Comparison of ENCODE assay signal across 9 mouse cellular contexts in the genomic region with DNA sequence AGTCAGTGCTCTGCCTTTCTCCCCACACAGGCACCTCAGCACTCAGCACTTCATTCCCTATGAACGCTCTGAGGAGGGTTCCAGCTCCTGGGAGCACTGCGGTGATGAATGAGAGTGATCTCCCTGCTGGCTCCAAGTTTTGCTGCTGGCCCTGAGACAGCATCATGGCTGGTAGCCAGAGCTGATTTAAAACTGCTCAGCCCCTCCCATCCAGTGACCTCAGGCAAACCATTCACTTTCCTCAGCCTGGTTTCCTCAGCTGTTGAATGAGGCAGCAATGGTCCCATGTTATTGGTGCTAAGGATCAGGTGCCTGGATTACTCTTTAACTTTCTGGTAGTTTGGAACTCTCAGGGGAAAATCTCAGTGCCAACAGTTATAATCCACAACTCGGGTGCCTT. TPM values are rescaled to one million over a fixed set of nuclear protein-coding genes. Genes with fewer than 3 reads are reported as not detected.
A peak's percentile ranks its signal among the peaks of the same experiment; 100 is the strongest.
DNase-seq lines count a peak whose midpoint lies in the region; ATAC-seq and TF ChIP-seq lines count a peak whose summit lies in the region.
"Had no signal": no experiment of that assay in that cellular context is flagged by ENCODE, and none has a peak within 500 bp of the region (broad histone marks: within the 10 kb centered on the region; RNA-seq: fewer than 3 reads in every experiment).

Chrna4 (minus strand) TSS at position 110 of the 400 bp plus-strand sequence.

- no peak for DNase-seq in forebrain, embryonic 10.5 days (ENCODE audit: extremely low spot score, low spot score)
- peak; percentile 70 for DNase-seq in retina, postnatal 1 day
- no peak for DNase-seq in retina, embryonic 14.5 days (ENCODE audit: low spot score)
- DNase-seq in kidney, postnatal 36 days: peak; percentile 79 to 86
- DNase-seq in midbrain, postnatal 0 days (ENCODE audit: low spot score): peak; percentile 67
- DNase-seq in thymus, adult 18-20 months: no peak
- no peak for DNase-seq in gastrocnemius, adult 8-10 months (ENCODE audit: low spot score in 2 of 2)

- no peak for TF ChIP-seq CTCF in midbrain, postnatal 0 days (IDR thresholded peaks at IDR 0.05)

- no peak within 1 kb of the TSS for H3K9ac ChIP-seq in forebrain, embryonic 16.5 days (replicated peaks; ENCODE audit: low read depth, low read length)
- no peak within 1 kb of the TSS for H3K9ac ChIP-seq in midbrain, postnatal 0 days (replicated peaks; ENCODE audit: low read length, poor library complexity, severe bottlenecking)
- H3K9ac ChIP-seq: limb, embryonic 13.5 days had no signal

- peak within 1 kb of the TSS; percentile 75 for H3K27ac ChIP-seq in forebrain, embryonic 10.5 days
- no peak within 1 kb of the TSS for H3K27ac ChIP-seq in forebrain, embryonic 16.5 days (ENCODE audit: low read length)
- H3K27ac ChIP-seq in midbrain, postnatal 0 days (ENCODE audit: low read depth, low read length): no peak within 1 kb of the TSS
- H3K27ac ChIP-seq: limb, embryonic 13.5 days had no signal

- no peak within 1 kb of the TSS for H3K4me2 ChIP-seq in forebrain, embryonic 16.5 days (ENCODE audit: low read length)
- no peak within 1 kb of the TSS for H3K4me2 ChIP-seq in midbrain, postnatal 0 days (ENCODE audit: low read depth, low read length, poor library complexity, severe bottlenecking)
- H3K4me2 ChIP-seq: limb, embryonic 13.5 days had no signal

- no peak for ATAC-seq in forebrain, embryonic 16.5 days
- ATAC-seq in midbrain, postnatal 0 days (ENCODE audit: low FRiP score): no peak

- H3K9me3 ChIP-seq in forebrain, embryonic 10.5 days: no peaks in the 10 kb centered on the region
- no peaks in the 10 kb centered on the region for H3K9me3 ChIP-seq in forebrain, embryonic 16.5 days (ENCODE audit: control insufficient read depth, low read length)
- H3K9me3 ChIP-seq in midbrain, postnatal 0 days (ENCODE audit: low read length): no peaks in the 10 kb centered on the region
- H3K9me3 ChIP-seq: limb, embryonic 13.5 days had no signal

- no peaks in the 10 kb centered on the region for H3K36me3 ChIP-seq in forebrain, embryonic 10.5 days (replicated peaks)
- no peaks in the 10 kb centered on the region for H3K36me3 ChIP-seq in forebrain, embryonic 16.5 days (ENCODE audit: control insufficient read depth, insufficient read depth)
- no peaks in the 10 kb centered on the region for H3K36me3 ChIP-seq in midbrain, postnatal 0 days (ENCODE audit: insufficient read depth, low read length)
- H3K36me3 ChIP-seq: limb, embryonic 13.5 days had no signal

- H3K4me3 ChIP-seq in forebrain, embryonic 10.5 days: no peak within 1 kb of the TSS
- H3K4me3 ChIP-seq in forebrain, embryonic 16.5 days (replicated peaks; ENCODE audit: low read length): no peak within 1 kb of the TSS
- no peak within 1 kb of the TSS for H3K4me3 ChIP-seq in midbrain, postnatal 0 days (ENCODE audit: low read depth, low read length)
- H3K4me3 ChIP-seq: limb, embryonic 13.5 days had no signal

- WGBS in forebrain, embryonic 10.5 days: 44% methylated on average over 3 of the region's 3 CpGs
- 29% methylated on average over 3 of the region's 3 CpGs for WGBS in forebrain, embryonic 16.5 days
- 35% methylated on average over 3 of the region's 3 CpGs for WGBS in midbrain, postnatal 0 days

- peaks cover 51% of the 10 kb centered on the region for H3K27me3 ChIP-seq in forebrain, embryonic 10.5 days (ENCODE audit: poor library complexity, severe bottlenecking)
- peaks cover 13% of the 10 kb centered on the region for H3K27me3 ChIP-seq in forebrain, embryonic 16.5 days (replicated peaks; ENCODE audit: control insufficient read depth, insufficient read depth, low read length)
- H3K27me3 ChIP-seq in midbrain, postnatal 0 days (ENCODE audit: insufficient read depth, low read length): no peaks in the 10 kb centered on the region

- H3K4me1 ChIP-seq in forebrain, embryonic 10.5 days: peaks cover 59% of the 10 kb centered on the region
- H3K4me1 ChIP-seq in forebrain, embryonic 16.5 days (replicated peaks; ENCODE audit: control insufficient read depth, insufficient read depth, low read length): peaks cover 30% of the 10 kb centered on the region
- peaks cover 8% of the 10 kb centered on the region; the same call in 1 of the 2 replicates for H3K4me1 ChIP-seq in midbrain, postnatal 0 days (ENCODE audit: insufficient read depth, low read length)

RNA-seq across cellular contexts. Expression of gene Chrna4, which starts in this region (rescaled TPM):
- polyA plus RNA-seq in forebrain, embryonic 10.5 days (2016; fragmentation: Nextera tagmentation; extraction: Ambion mirVana): 5.7 and 5.8 TPM in 2 replicates
- polyA plus RNA-seq in forebrain, embryonic 16.5 days (2015; fragmentation: Nextera tagmentation; extraction: Ambion mirVana): 6.9 and 9.9 TPM in 2 replicates
- total RNA-seq in midbrain, postnatal 0 days (2014; rRNA removed): 53.9 and 58.7 TPM in 2 replicates
- polyA plus RNA-seq in midbrain, postnatal 0 days (2015; fragmentation: Nextera tagmentation; extraction: Ambion mirVana): 43.6 and 47.8 TPM in 2 replicates
- under 1 TPM in 2 of 4 experiments, not detected in 2; 0.09 to 0.15 TPM for total RNA-seq in gastrocnemius, adult 8-10 months (2022)

Comparison
In these comparisons a context has a peak if more than half of its experiments do, and no peak if none do; other contexts are left out.
1. RNA of gene Chrna4 (total RNA-seq): 53.9 to 58.7 TPM in midbrain, postnatal 0 days; 0.09 to 0.15 TPM in gastrocnemius, adult 8-10 months; every median in the first group is over 10 times any median in the second.
2. DNase-seq: peak in retina, postnatal 1 day (single experiment), kidney, postnatal 36 days (2 of 2) and midbrain, postnatal 0 days (single experiment); none in forebrain, embryonic 10.5 days (single experiment), retina, embryonic 14.5 days (single experiment), thymus, adult 18-20 months (0 of 2) and gastrocnemius, adult 8-10 months (0 of 2).